Mouse (Mus musculus) intestine, postnatal 0 days (tissue): ENCODE measurements around the gene Stard3. TPM values are rescaled to one million over a fixed set of nuclear protein-coding genes. Genes with fewer than 3 reads are reported as not detected.

Source experiments
- ATAC-seq: fragments of 200-750 bp; cut with Nextera tagmentation; 2 replicates; pipeline ENCODE4 v1.8.0; 2017; ENCODE audit warnings: mild to moderate bottlenecking, moderate TSS enrichment, moderate library complexity
- H3K27ac ChIP-seq: fragments of 300-500 bp; sonication (generic); 2 replicates; pipeline ENCODE4 v1.5.1; 2014; ENCODE audit warnings: mild to moderate bottlenecking, low read depth, low read length, moderate library complexity
- H3K27me3 ChIP-seq: fragments of 300-500 bp; sonication (generic); replicated peaks from 2 replicates; pipeline ENCODE4 v1.6.1; 2014; ENCODE audit warnings: low read length, mixed read lengths; ENCODE audit not compliant: control insufficient read depth, insufficient read depth
- H3K36me3 ChIP-seq: fragments of 300-500 bp; sonication (generic); 2 replicates; pipeline ENCODE4 v1.6.1; 2014; ENCODE audit warnings: mild to moderate bottlenecking, moderate library complexity; ENCODE audit not compliant: control insufficient read depth, insufficient read depth
- H3K4me1 ChIP-seq: fragments of 300-500 bp; sonication (generic); replicated peaks from 2 replicates; pipeline ENCODE4 v1.6.1; 2014; ENCODE audit warnings: antibody characterized with exemption, low read length, mixed read lengths; ENCODE audit not compliant: control insufficient read depth, insufficient read depth
- H3K4me2 ChIP-seq: fragments of 300-500 bp; sonication (generic); replicated peaks from 2 replicates; pipeline ENCODE4 v1.6.1; 2014; ENCODE audit warnings: low read depth, mild to moderate bottlenecking, moderate library complexity
- H3K4me3 ChIP-seq: fragments of 300-500 bp; sonication (generic); 2 replicates; pipeline ENCODE4 v1.5.1; 2014; ENCODE audit warnings: low read depth, low read length
- H3K9ac ChIP-seq: fragments of 300-500 bp; sonication (generic); 2 replicates; pipeline ENCODE4 v1.6.1; 2014; ENCODE audit warnings: mild to moderate bottlenecking, low read depth, low read length
- H3K9me3 ChIP-seq: fragments of 300-500 bp; sonication (generic); 2 replicates; pipeline ENCODE4 v1.6.1; 2016; ENCODE audit warnings: mixed run types; ENCODE audit not compliant: control insufficient read depth
- CTCF ChIP-seq: sonication (generic); IDR thresholded peaks from 2 replicates; pipeline ENCODE4 v1.5.1; 2016; ENCODE audit warnings: low read depth, mild to moderate bottlenecking, control low read depth, antibody characterized with exemption, moderate library complexity
- WGBS: fragments of 180-500 bp; shearing (Covaris S2); extraction: QIAGEN DNeasy Blood & Tissue Kit; methylation state at CpG from one replicate; pipeline ENCODE4 v1.1.7; 2014; 5-methylcytosine and 5-hydroxymethylcytosine counted together
- polyA plus RNA-seq: library from polyadenylated mRNA; unstranded; fragments of >200 nt; fragmentation: Nextera tagmentation; extraction: Ambion mirVana; gene quantifications from 2 replicates; pipeline ENCODE4 v1.2.1, GENCODE M21; 2015

Gene Stard3
- polyA plus RNA-seq, 1 experiment from 2014 or later: 29.0 TPM

DNA sequence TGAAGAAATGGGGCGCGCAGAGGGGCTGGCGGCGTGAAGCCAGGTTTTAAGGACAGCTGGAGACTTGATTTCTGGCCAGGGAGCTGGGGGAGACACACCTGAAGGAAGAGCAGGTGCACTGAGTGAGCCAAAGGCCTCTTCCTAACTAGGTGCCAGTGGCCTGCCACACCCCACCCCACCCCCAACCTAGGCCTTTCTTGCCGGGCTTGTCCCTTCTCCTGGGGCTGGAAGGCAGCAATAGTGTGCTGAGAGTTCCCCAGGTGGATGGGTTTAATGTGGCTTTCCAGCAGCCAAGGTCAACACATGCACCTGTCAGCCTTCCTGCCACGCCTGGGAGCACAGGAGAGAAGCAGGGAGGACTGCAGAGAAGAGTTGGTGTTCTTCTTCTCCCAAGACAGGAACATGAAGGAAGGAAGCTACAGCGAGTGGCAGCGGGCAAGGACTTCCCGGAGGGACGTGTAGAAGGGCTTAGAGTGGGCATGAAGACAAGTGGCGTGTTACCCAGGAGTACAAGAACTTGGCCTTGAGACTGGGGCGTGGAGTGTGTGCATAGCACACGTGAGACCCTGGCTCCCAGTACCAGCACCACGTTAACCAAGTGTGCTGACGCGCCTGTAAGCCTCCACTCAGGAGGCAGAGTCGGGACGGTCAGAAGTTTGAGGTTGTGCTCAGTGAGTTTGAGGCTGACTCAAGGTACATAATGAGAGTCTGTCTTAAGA, 5.7 kb upstream of the Stard3 start:
- peak; percentile 46 for ATAC-seq
- Histone ChIP-seq H3K9ac (no peak overlapping the region), H3K4me1 (peaks cover 7% of the 10 kb centered on the region; the same call in 1 of the 2 replicates), H3K4me3 (no peak overlapping the region), H3K27ac (peak overlapping the region; percentile 75), H3K27me3 (peaks cover 8% of the 10 kb centered on the region; the same call in 1 of the 2 replicates), H3K36me3 (no peaks in the 10 kb centered on the region), H3K9me3 (no peaks in the 10 kb centered on the region), H3K4me2 (0 out of 2 replicates have a peak overlapping the region, but pooled peaks have one; percentile 10)
- no peak for TF ChIP-seq CTCF
- 37% methylated on average over 18 of the region's 18 CpGs for WGBS

DNA sequence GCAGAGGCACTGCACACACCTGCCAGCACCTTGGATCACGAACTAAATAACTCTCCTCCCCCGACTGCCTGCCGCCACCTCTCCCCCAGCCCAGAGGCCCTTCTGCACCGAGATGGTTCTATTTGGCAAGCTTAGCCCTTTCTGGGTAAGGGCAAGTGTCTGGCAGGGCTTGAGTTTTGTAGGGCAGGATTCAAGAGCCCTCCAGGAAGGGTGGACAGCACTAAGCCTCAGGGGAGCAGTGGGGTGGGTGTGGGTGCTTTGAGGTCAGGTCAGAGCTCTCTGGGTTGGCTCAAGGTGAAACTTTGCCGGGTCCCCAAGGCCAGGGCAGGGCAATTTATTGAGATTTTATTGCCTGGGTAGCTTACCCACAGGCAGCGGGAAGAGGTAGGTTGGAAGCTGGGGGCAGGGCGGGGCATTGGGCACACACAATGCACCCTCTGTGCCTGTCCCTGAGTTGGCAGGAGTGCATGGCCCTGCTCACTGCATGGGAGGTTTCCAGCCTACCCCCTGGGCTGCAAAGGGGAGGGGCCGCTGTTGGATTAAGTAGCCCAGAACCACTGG, 4.4 kb upstream of the Stard3 start:
- H3K4me1 ChIP-seq: peaks cover 8% of the 10 kb centered on the region; the same call in 1 of the 2 replicates
- TF ChIP-seq CTCF: no peak
- H3K27me3 ChIP-seq: peaks cover 7% of the 10 kb centered on the region; the same call in 1 of the 2 replicates
- H3K4me3 ChIP-seq: no peak overlapping the region
- H3K9me3 ChIP-seq: no peaks in the 10 kb centered on the region
- H3K9ac ChIP-seq: no peak overlapping the region
- H3K4me2 ChIP-seq: peak overlapping the region; percentile 9; the same call in 1 of the 2 replicates
- H3K27ac ChIP-seq: peak overlapping the region; percentile 75
- 22% methylated on average over 8 of the region's 8 CpGs for WGBS
- no peaks in the 10 kb centered on the region for H3K36me3 ChIP-seq
- peak; percentile 67 for ATAC-seq

DNA sequence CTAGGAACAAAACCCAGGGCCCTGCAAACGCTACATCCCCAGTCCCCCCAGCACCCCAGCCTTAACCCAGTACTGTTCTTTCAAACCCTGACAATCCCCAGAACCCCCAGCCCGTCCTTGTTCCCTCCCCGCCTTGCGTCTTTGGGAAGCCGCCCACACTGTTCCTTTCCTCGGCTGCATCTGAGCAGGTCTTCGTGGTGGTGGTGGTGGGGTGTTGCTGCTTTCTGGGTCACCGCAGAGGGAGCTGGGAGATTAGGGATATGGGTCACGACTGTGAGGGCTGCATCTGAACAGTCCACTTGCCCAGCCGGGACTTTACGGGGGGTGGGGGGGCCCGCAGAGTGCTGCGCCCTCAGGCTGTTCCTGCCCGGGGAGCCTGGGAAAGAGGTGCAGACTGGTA, 3.7 kb upstream of the Stard3 start:
- ATAC-seq: no peak
- Histone ChIP-seq H3K27me3 (peaks cover 5% of the 10 kb centered on the region; the same call in 1 of the 2 replicates), H3K4me3 (no peak overlapping the region), H3K9ac (no peak overlapping the region), H3K27ac (no peak overlapping the region; the same call in 1 of the 2 replicates), H3K9me3 (no peaks in the 10 kb centered on the region), H3K4me1 (peaks cover 8% of the 10 kb centered on the region; the same call in 1 of the 2 replicates), H3K36me3 (no peaks in the 10 kb centered on the region), H3K4me2 (no peak overlapping the region)
- TF ChIP-seq CTCF: no peak
- 67% methylated on average over 14 of the region's 14 CpGs for WGBS

DNA sequence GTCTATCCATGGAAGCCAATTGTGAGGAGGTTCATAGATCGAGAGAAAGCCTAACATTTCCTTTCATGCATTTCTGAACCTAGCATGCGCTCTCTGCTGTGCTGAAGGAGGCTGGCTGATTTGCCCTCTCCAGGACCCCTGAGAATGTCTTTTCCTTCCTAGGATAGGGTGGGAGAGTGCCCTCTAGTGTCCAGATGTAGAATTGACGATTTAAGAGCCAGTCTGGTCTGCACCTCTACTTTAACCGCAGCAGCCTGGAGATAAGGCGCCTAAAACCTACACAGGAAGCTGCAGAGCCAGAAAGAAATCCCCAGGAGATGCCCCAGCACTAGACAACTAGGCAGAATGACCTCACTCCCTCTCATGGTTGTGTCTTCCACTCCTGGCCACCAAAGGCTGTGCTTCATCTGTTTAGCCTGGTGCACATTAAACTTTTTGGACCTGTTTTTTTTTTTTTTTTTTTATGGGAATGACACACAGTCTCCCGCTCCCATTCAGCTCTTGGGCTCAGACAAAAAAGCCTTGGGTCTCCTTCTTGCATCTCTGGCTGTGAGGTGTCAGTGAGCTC, 2.4 kb upstream of the Stard3 start:
- peak; percentile 88 for TF ChIP-seq CTCF
- no peak overlapping the region for H3K27ac ChIP-seq

DNA sequence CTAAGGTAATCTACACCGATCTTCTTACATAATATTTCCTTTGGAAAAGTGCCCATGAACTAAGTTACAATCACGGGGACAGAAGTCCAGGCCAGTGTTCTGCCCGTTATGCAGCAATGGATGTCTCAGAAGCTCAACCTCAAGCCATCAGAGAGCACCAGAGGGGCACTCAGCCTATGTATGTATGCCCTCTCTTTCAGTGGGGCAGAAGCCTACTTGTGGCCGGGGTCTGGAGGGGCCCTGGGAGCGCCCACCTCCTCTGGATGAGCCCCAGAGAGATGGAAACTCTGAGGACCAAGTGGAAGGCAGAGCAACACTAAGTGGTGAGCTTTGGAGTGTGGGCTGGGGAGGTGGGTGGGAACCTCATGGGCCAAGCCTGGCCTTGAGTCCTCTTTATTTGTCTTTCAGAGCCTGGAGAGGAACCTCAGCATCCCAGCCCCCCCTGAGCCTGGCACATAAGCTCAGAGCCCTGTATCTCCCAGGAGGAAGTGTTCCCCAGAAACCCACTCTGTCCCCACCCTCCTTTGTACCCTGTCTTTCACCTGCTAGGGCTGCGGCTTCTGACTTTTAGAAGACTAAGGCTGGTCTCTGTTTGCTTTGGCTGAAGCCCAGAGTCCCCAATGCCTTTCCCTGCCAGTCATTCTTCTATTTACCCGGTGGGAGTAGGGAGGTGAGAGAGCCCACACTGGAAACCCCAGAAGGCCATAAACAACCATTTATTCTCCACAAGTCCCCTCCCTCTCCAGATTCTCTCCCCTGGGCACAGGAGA, 1.4 kb upstream of the Stard3 start:
- Histone ChIP-seq H3K9me3 (no peaks in the 10 kb centered on the region), H3K27ac (peak overlapping the region; percentile 92), H3K4me1 (peaks cover 11% of the 10 kb centered on the region; the same call in 1 of the 2 replicates), H3K4me2 (no peak overlapping the region), H3K4me3 (no peak overlapping the region), H3K9ac (no peak overlapping the region), H3K36me3 (no peaks in the 10 kb centered on the region), H3K27me3 (no peaks in the 10 kb centered on the region)
- ATAC-seq: no peak
- TF ChIP-seq CTCF: no peak
- 44% methylated on average over 7 of the region's 7 CpGs for WGBS

More for the DNA sequence above, 2.4 kb upstream of the Stard3 start:
- no peak for ATAC-seq
- Histone ChIP-seq H3K36me3 (no peaks in the 10 kb centered on the region), H3K4me1 (peaks cover 8% of the 10 kb centered on the region; the same call in 1 of the 2 replicates), H3K4me2 (no peak overlapping the region), H3K9ac (no peak overlapping the region), H3K27me3 (no peaks in the 10 kb centered on the region), H3K9me3 (no peaks in the 10 kb centered on the region), H3K4me3 (no peak overlapping the region)
- 14% methylated on average over 6 of the region's 6 CpGs for WGBS
